Mouse (Mus musculus): ENCODE results near the gene Use1. TPM values are rescaled to one million over a fixed set of nuclear protein-coding genes. Genes with fewer than 3 reads are reported as not detected.

Use1 gene
- polyA plus RNA-seq, 1 experiment from 2014 or later, result 71.7 TPM

GRCm38 (mm10) chr8:71395071-71395470, 28.4 kb downstream of the Use1 start:
- Histone ChIP-seq H3K4me1 (ENCODE audit: control insufficient read depth, insufficient read depth, low read length) (peaks cover 9% of the 10 kb centered on the region), H3K9me3 (ENCODE audit: control insufficient read depth, low read length) (no peaks in the 10 kb centered on the region), H3K36me3 (ENCODE audit: control insufficient read depth, insufficient read depth, low read length) (no peaks in the 10 kb centered on the region), H3K4me2 (no peak overlapping the region), H3K9ac (ENCODE audit: low read length) (no peak overlapping the region), H3K27me3 (ENCODE audit: control insufficient read depth, insufficient read depth, low read length) (no peaks in the 10 kb centered on the region), H3K27ac (ENCODE audit: low read depth, low read length) (no peak overlapping the region), H3K4me3 (ENCODE audit: low read depth, low read length) (no peak overlapping the region)
- 86% methylated on average over 10 of the region's 10 CpGs for WGBS
- DNase-seq (ENCODE audit: low spot score, missing footprints), result no peak
- ATAC-seq (ENCODE audit: low FRiP score), result no peak

- peaks cover 9% of the 10 kb centered on the region for H3K4me1 ChIP-seq (ENCODE audit: control insufficient read depth, insufficient read depth, low read length)
- no peaks in the 10 kb centered on the region for H3K9me3 ChIP-seq (ENCODE audit: control insufficient read depth, low read length)
- H3K27me3 ChIP-seq (ENCODE audit: control insufficient read depth, insufficient read depth, low read length), result no peaks in the 10 kb centered on the region
- H3K4me2 ChIP-seq, result peak within 1 kb of the TSS; percentile 83; the same call in 1 of the 2 replicates
- H3K9ac ChIP-seq (ENCODE audit: low read length), result peak within 1 kb of the TSS; percentile 79; the same call in 1 of the 2 replicates
- H3K4me3 ChIP-seq (ENCODE audit: low read depth, low read length), result peak within 1 kb of the TSS; percentile 82
- peak within 1 kb of the TSS; percentile 20; the same call in 1 of the 2 replicates for H3K27ac ChIP-seq (ENCODE audit: low read depth, low read length)
- WGBS, result 86% methylated on average over 9 of the region's 9 CpGs
- no peak for DNase-seq (ENCODE audit: low spot score, missing footprints)
- no peaks in the 10 kb centered on the region for H3K36me3 ChIP-seq (ENCODE audit: control insufficient read depth, insufficient read depth, low read length)
- ATAC-seq (ENCODE audit: low FRiP score), result no peak
These were observed 29.0 kb downstream of the Use1 start, which contains the start of gene Ushbp1 for GRCm38 (mm10) chr8:71395629-71396028. TSS of gene Ushbp1 (minus strand) at chr8:71395802.

DNA sequence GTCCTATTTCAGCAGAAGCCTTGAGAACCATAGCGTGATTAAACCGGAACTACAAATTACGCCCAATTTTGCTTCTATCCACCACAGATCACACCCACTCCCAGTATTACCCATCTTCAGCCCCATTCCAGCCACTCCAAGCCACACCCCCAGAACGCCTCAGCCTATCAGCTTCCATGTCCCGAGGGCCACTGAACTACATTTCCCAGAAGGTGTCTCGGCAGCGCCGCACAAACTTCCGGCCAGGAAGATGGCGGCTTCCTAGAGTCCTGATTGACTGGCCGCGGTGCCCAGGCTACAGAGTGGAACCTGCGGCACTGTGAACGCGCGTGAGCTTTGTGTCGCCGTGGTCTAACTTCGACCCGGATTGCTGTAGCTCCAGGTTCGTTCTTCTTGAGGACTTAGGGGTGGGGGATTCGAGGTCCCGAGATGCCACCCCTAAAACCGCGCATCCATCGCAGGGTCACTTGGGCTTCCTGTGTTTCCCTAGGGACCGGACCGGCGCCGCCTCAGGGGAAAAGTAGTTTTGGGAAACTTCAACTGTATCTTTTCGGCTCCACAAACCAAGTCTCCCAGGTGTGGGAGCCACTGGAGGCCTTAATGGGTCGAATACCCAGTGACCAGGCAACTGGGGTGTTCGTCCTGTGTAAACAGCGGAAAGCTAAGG, 30.1 kb downstream of the Use1 start, which contains the start of gene Babam1:
Gene Babam1, plus strand, starts transcription at position 223 of the 667 bp plus-strand sequence.
- Histone ChIP-seq H3K4me2 (peak within 1 kb of the TSS; percentile 83), H3K9ac (ENCODE audit: low read length) (peak within 1 kb of the TSS; percentile 79), H3K27ac (ENCODE audit: low read depth, low read length) (peak within 1 kb of the TSS; percentile 20; the same call in 1 of the 2 replicates), H3K9me3 (ENCODE audit: control insufficient read depth, low read length) (no peaks in the 10 kb centered on the region), H3K4me3 (ENCODE audit: low read depth, low read length) (peak within 1 kb of the TSS; percentile 82), H3K27me3 (ENCODE audit: control insufficient read depth, insufficient read depth, low read length) (no peaks in the 10 kb centered on the region), H3K4me1 (ENCODE audit: control insufficient read depth, insufficient read depth, low read length) (peaks cover 9% of the 10 kb centered on the region), H3K36me3 (ENCODE audit: control insufficient read depth, insufficient read depth, low read length) (no peaks in the 10 kb centered on the region)
- ATAC-seq (ENCODE audit: low FRiP score), result peak; percentile 97
- 1% methylated on average over 34 of the region's 34 CpGs for WGBS
- DNase-seq (ENCODE audit: low spot score, missing footprints), result peak; percentile 97

DNA sequence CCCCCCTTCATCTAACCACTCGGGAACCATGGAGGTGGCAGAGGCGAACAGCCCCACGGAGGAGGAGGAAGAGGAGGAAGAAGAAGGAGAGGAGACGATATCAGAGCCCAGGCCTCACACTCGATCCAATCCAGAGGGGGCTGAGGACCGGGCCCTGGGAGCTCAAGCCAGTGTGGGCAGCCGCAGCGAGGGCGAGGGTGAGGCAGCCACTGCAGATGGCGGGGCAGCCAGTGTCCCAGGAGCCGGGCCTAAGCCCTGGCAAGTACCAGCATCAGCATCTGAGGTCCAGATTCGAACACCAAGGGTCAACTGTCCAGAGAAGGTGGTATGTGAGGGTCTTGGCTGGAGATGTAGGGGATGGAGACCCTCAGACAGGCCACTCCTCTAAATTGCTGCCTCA, 31.1 kb downstream of the Use1 start:
- H3K27me3 ChIP-seq (ENCODE audit: control insufficient read depth, insufficient read depth, low read length), result no peaks in the 10 kb centered on the region
- H3K9me3 ChIP-seq (ENCODE audit: control insufficient read depth, low read length), result no peaks in the 10 kb centered on the region
- peaks cover 9% of the 10 kb centered on the region for H3K4me1 ChIP-seq (ENCODE audit: control insufficient read depth, insufficient read depth, low read length)
- no peaks in the 10 kb centered on the region for H3K36me3 ChIP-seq (ENCODE audit: control insufficient read depth, insufficient read depth, low read length)
- H3K4me3 ChIP-seq (ENCODE audit: low read depth, low read length), result peak overlapping the region; percentile 82; the same call in 1 of the 2 replicates
- peak overlapping the region; percentile 83 for H3K4me2 ChIP-seq
- no peak overlapping the region for H3K9ac ChIP-seq (ENCODE audit: low read length)
- no peak overlapping the region for H3K27ac ChIP-seq (ENCODE audit: low read depth, low read length)
- 86% methylated on average over 12 of the region's 12 CpGs for WGBS
- no peak for DNase-seq (ENCODE audit: low spot score, missing footprints)
- no peak for ATAC-seq (ENCODE audit: low FRiP score)

DNA sequence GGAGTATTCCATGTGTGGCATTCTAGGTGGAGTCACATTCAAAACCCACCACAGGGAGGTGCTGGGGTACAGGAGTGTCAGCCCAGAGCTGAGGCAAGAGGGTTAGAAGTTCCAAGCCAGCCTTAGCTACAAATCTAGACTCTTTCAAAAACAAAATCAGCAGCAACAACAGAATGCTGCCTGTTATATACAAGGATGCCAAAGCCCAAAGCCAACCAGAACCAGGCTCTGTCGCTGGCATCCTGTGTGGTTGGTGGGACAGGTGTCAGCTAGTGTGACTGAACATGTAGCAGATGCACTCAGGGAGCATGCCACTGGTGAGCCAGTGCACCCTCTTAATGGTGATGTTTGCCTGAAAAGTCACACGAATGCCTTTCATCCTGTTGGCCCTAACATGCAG, 34.2 kb downstream of the Use1 start:
- H3K9me3 ChIP-seq (ENCODE audit: control insufficient read depth, low read length), result no peaks in the 10 kb centered on the region
- no peak overlapping the region for H3K27ac ChIP-seq (ENCODE audit: low read depth, low read length)
- H3K9ac ChIP-seq (ENCODE audit: low read length), result no peak overlapping the region
- no peak overlapping the region for H3K4me2 ChIP-seq
- no peaks in the 10 kb centered on the region for H3K27me3 ChIP-seq (ENCODE audit: control insufficient read depth, insufficient read depth, low read length)
- WGBS, result 96% methylated on average over 2 of the region's 2 CpGs
- no peaks in the 10 kb centered on the region for H3K36me3 ChIP-seq (ENCODE audit: control insufficient read depth, insufficient read depth, low read length)
- ATAC-seq (ENCODE audit: low FRiP score) (no peak), DNase-seq (ENCODE audit: low spot score, missing footprints) (no peak)
- peaks cover 13% of the 10 kb centered on the region for H3K4me1 ChIP-seq (ENCODE audit: control insufficient read depth, insufficient read depth, low read length)
- H3K4me3 ChIP-seq (ENCODE audit: low read depth, low read length), result no peak overlapping the region

DNA sequence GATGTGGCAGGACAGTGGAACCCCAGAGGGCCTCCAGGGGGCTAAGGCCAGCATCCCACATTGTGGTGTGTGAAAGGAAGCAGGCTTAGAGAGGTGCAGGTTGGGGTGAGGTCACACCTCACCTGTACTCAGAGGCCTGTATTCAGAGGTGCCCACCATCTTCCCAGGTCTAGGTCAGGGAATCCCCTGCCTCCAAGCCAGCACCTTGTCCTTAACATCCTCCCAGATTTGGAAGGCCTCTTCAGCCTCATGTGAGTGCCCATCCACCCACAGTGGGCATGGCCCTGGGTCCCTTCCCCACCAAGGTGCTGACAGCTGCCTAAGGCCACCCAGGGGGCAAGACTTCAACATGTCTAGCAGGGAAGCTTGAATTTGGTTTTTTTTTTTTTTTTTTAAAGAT, 34.8 kb downstream of the Use1 start:
- no peak overlapping the region for H3K9ac ChIP-seq (ENCODE audit: low read length)
- H3K9me3 ChIP-seq (ENCODE audit: control insufficient read depth, low read length), result no peaks in the 10 kb centered on the region
- H3K4me3 ChIP-seq (ENCODE audit: low read depth, low read length), result no peak overlapping the region
- DNase-seq (ENCODE audit: low spot score, missing footprints), result no peak
- H3K27ac ChIP-seq (ENCODE audit: low read depth, low read length), result no peak overlapping the region
- no peaks in the 10 kb centered on the region for H3K36me3 ChIP-seq (ENCODE audit: control insufficient read depth, insufficient read depth, low read length)
- H3K4me2 ChIP-seq, result no peak overlapping the region
- no peak for ATAC-seq (ENCODE audit: low FRiP score)
- H3K4me1 ChIP-seq (ENCODE audit: control insufficient read depth, insufficient read depth, low read length), result peaks cover 10% of the 10 kb centered on the region
- H3K27me3 ChIP-seq (ENCODE audit: control insufficient read depth, insufficient read depth, low read length), result no peaks in the 10 kb centered on the region

DNA sequence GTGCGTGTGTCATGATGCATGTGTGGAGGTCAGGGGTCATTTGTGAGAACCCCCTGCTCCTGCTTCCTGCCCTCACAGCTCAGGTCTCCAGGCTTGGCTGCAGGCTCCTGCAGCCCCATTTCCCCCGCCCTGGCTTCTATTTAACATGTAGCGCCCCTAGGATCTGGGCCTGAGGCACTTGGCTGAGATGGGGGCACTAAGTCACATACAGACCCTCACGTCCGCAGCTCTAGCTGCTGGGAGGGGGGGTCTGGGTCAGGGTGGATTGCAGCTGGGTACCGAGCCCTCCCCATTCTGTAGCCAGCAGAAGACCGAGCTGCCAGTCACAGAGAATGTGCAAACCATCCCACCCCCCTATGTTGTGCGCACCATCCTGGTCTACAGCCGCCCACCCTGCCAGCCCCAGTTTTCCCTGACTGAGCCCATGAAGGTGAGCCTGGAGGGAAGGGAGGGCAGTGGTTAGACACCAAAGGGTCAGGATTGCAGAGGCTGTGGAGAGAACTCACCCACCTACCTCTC, 35.9 kb downstream of the Use1 start:
- H3K9me3 ChIP-seq (ENCODE audit: control insufficient read depth, low read length), result no peaks in the 10 kb centered on the region
- DNase-seq (ENCODE audit: low spot score, missing footprints), result no peak
- H3K4me2 ChIP-seq, result no peak overlapping the region
- ATAC-seq (ENCODE audit: low FRiP score), result no peak
- H3K27ac ChIP-seq (ENCODE audit: low read depth, low read length), result no peak overlapping the region
- no peak overlapping the region for H3K4me3 ChIP-seq (ENCODE audit: low read depth, low read length)
- H3K27me3 ChIP-seq (ENCODE audit: control insufficient read depth, insufficient read depth, low read length), result no peaks in the 10 kb centered on the region
- 85% methylated on average over 9 of the region's 9 CpGs for WGBS
- H3K4me1 ChIP-seq (ENCODE audit: control insufficient read depth, insufficient read depth, low read length), result peaks cover 6% of the 10 kb centered on the region
- H3K9ac ChIP-seq (ENCODE audit: low read length), result peak overlapping the region; percentile 12; the same call in 1 of the 2 replicates
- H3K36me3 ChIP-seq (ENCODE audit: control insufficient read depth, insufficient read depth, low read length), result no peaks in the 10 kb centered on the region

DNA sequence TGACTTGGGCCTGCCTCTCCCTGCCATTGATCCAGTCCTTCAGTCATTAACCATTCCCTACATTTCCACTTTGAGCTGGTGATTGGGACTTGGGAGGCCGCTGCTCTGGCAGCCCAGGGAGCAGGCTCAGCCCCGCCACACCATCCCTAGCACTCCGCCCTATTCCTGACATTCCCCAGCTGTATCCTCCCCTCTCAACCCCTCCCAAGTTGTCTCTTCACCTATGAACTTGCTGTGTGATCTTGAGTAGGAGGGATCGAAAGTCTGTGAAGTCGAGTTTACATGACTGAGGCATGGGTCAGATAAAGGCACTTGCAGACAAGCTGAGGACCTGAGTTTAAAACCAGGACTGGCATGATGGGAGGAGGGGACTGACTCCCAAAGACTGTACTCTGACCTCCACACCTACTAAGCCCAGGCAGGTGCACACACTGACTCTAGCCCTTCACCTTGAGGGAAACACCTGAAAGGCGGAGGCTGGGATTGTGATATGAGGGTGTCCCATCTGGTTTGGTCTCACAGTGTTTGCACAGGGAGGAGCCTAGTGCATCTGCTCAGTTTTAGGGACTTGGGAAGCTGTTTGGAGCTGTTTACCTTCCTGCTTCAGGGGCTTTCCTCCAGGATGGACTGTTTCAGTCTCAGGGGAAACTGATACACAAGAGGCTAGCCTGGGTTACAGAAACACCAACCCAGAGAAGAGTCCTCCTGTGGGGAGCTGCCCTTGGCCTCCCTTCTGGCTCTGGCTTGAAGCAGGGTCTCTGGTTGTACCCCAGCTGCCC, 36.6 kb downstream of the Use1 start:
- H3K4me1 ChIP-seq (ENCODE audit: control insufficient read depth, insufficient read depth, low read length), result peaks cover 3% of the 10 kb centered on the region; the same call in 1 of the 2 replicates
- DNase-seq (ENCODE audit: low spot score, missing footprints) (no peak), ATAC-seq (ENCODE audit: low FRiP score) (no peak)
- WGBS, result 84% methylated on average over 6 of the region's 6 CpGs
- H3K4me3 ChIP-seq (ENCODE audit: low read depth, low read length), result no peak overlapping the region
- H3K27ac ChIP-seq (ENCODE audit: low read depth, low read length), result no peak overlapping the region
- no peaks in the 10 kb centered on the region for H3K27me3 ChIP-seq (ENCODE audit: control insufficient read depth, insufficient read depth, low read length)
- H3K9ac ChIP-seq (ENCODE audit: low read length), result no peak overlapping the region
- H3K4me2 ChIP-seq, result no peak overlapping the region
- no peaks in the 10 kb centered on the region for H3K9me3 ChIP-seq (ENCODE audit: control insufficient read depth, low read length)
- H3K36me3 ChIP-seq (ENCODE audit: control insufficient read depth, insufficient read depth, low read length), result no peaks in the 10 kb centered on the region

- peaks cover under 1% of the 10 kb centered on the region; the same call in 1 of the 2 replicates for H3K36me3 ChIP-seq (ENCODE audit: control insufficient read depth, insufficient read depth, low read length)
These were observed 37.4 kb downstream of the Use1 start for GRCm38 (mm10) chr8:71404011-71404410.

More at GRCm38 (mm10) chr8:71404011-71404410, 37.4 kb downstream of the Use1 start:
- Histone ChIP-seq H3K4me3 (ENCODE audit: low read depth, low read length) (no peak overlapping the region), H3K4me2 (no peak overlapping the region), H3K9me3 (ENCODE audit: control insufficient read depth, low read length) (no peaks in the 10 kb centered on the region), H3K27ac (ENCODE audit: low read depth, low read length) (no peak overlapping the region), H3K27me3 (ENCODE audit: control insufficient read depth, insufficient read depth, low read length) (no peaks in the 10 kb centered on the region), H3K4me1 (ENCODE audit: control insufficient read depth, insufficient read depth, low read length) (peaks cover 3% of the 10 kb centered on the region; the same call in 1 of the 2 replicates), H3K9ac (ENCODE audit: low read length) (no peak overlapping the region)
- DNase-seq (ENCODE audit: low spot score, missing footprints) (no peak), ATAC-seq (ENCODE audit: low FRiP score) (no peak)
- 89% methylated on average over 8 of the region's 8 CpGs for WGBS

All from midbrain, embryonic 11.5 days (tissue).